Mouse (Mus musculus) bone marrow, adult 2 months (tissue): ENCODE data around the gene Rnd1.

Experiments used
- CTCF ChIP-seq: fragments of 200-500 bp; IDR thresholded peaks from 2 replicates; pipeline ENCODE4 v1.5.1; 2011; ENCODE audit warnings: low read length, control low read depth; ENCODE audit not compliant: control insufficient read depth, insufficient read depth
- POLR2A ChIP-seq: fragments of 200-500 bp; IDR thresholded peaks from 2 replicates; pipeline ENCODE4 v1.6.1; 2011; ENCODE audit warnings: low read depth, mild to moderate bottlenecking, control low read depth, low read length, borderline replicate concordance; ENCODE audit not compliant: control insufficient read depth

GRCm38 (mm10) chr15:98615751-98616150, 61.5 kb downstream of the Rnd1 start:
- no peak for TF ChIP-seq CTCF
- no peak for TF ChIP-seq POLR2A
